Mouse (Mus musculus) heart, postnatal 0 days (tissue): Measurements from ENCODE around the gene Rasal2. TPM values are rescaled to one million over a fixed set of nuclear protein-coding genes. Genes with fewer than 3 reads are reported as not detected.

Source experiments
- ATAC-seq: fragments of 200-750 bp; cut with Nextera tagmentation; 2 replicates; pipeline ENCODE4 v1.8.0; 2017; ENCODE audit warnings: low read depth, moderate number of reproducible peaks, moderate library complexity; ENCODE audit not compliant: insufficient read depth
- DNase-seq: peaks from one replicate; pipeline ENCODE4 v3.0.0-alpha.2; 2016; ENCODE audit warnings: low spot score
- H3K27ac ChIP-seq: fragments of 300-500 bp; sonication (generic); 2 replicates; pipeline ENCODE4 v1.5.1; 2014; ENCODE audit warnings: low read depth, mild to moderate bottlenecking
- H3K27me3 ChIP-seq: fragments of 300-500 bp; sonication (generic); 2 replicates; pipeline ENCODE4 v1.6.1; 2014; ENCODE audit warnings: low read length, mixed read lengths; ENCODE audit not compliant: control insufficient read depth, insufficient read depth
- H3K36me3 ChIP-seq: fragments of 300-500 bp; sonication (generic); replicated peaks from 2 replicates; pipeline ENCODE4 v1.6.1; 2014; ENCODE audit warnings: low read length, mixed read lengths; ENCODE audit not compliant: control insufficient read depth, insufficient read depth
- H3K4me1 ChIP-seq: fragments of 300-500 bp; sonication (generic); 2 replicates; pipeline ENCODE4 v1.6.1; 2014; ENCODE audit warnings: antibody characterized with exemption; ENCODE audit not compliant: control insufficient read depth, insufficient read depth
- H3K4me2 ChIP-seq: fragments of 300-500 bp; sonication (generic); 2 replicates; pipeline ENCODE4 v1.6.1; 2014; ENCODE audit warnings: low read depth, mild to moderate bottlenecking, low read length, moderate library complexity
- H3K4me3 ChIP-seq: fragments of 300-500 bp; sonication (generic); 2 replicates; pipeline ENCODE4 v1.5.1; 2014; ENCODE audit warnings: low read depth, low read length
- H3K9ac ChIP-seq: fragments of 300-500 bp; sonication (generic); replicated peaks from 2 replicates; pipeline ENCODE4 v1.6.1; 2014; ENCODE audit warnings: low read depth, low read length, mixed read lengths
- H3K9me3 ChIP-seq: fragments of 300-500 bp; sonication (generic); replicated peaks from 2 replicates; pipeline ENCODE4 v1.6.1; 2016; ENCODE audit warnings: low read length; ENCODE audit not compliant: control insufficient read depth
- CTCF ChIP-seq: IDR thresholded peaks from 2 replicates; pipeline ENCODE4 v1.5.1; 2016; ENCODE audit warnings: antibody characterized with exemption, control low read depth, low read depth
- EP300 ChIP-seq: IDR thresholded peaks from 2 replicates; pipeline ENCODE4 v1.6.1; 2016; ENCODE audit warnings: antibody characterized with exemption, low read depth
- WGBS: fragments of 180-500 bp; shearing (Covaris S2); extraction: QIAGEN DNeasy Blood & Tissue Kit; methylation state at CpG from one replicate; pipeline ENCODE4 v1.1.7; 2014; 5-methylcytosine and 5-hydroxymethylcytosine counted together
- polyA plus RNA-seq: library from polyadenylated mRNA; unstranded; fragments of >200 nt; fragmentation: Nextera tagmentation; extraction: Ambion mirVana; gene quantifications from 2 replicates; pipeline ENCODE4 v1.2.1, GENCODE M21; 2015
- total RNA-seq: library from RNA; depleted of rRNA; stranded (reverse); fragments of >200 nt; gene quantifications from 2 replicates; pipeline ENCODE4 v1.2.3, GENCODE M21; 2014; ENCODE audit warnings: low replicate concordance

Rasal2 gene
- total and polyA plus RNA-seq, 2 experiments from 2014 or later: 18.5 to 35.9 TPM

DNA sequence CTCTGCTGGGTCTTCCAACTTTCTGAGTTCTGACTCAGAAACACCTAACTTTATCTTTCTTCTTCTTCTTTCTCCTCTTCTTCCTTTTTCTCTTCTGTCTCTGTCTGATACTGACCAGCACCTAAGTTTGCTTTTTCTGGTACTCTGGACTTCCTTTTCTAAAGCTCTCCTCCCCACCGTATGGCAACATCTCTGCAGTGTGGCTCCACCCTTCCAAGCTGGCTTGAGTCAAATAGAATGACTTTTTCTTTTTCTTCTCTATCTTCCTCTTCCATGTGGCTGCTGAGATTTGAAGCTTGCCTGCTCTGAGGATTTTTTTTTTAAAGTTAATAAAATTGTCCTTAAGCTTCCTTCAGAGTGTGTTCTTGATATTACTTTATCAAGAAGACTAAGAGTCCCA lies 115.3 kb downstream of the Rasal2 start:
- no peak overlapping the region for H3K9ac ChIP-seq
- no peaks in the 10 kb centered on the region for H3K4me1 ChIP-seq
- H3K4me3 ChIP-seq: no peak overlapping the region
- peaks cover 8% of the 10 kb centered on the region; the same call in 1 of the 2 replicates for H3K36me3 ChIP-seq
- TF ChIP-seq EP300: no peak
- TF ChIP-seq CTCF: no peak
- ATAC-seq (no peak), DNase-seq (no peak)
- no peaks in the 10 kb centered on the region for H3K9me3 ChIP-seq
- WGBS: 55% methylated on average over 1 of the region's 1 CpGs
- no peaks in the 10 kb centered on the region for H3K27me3 ChIP-seq
- no peak overlapping the region for H3K27ac ChIP-seq
- no peak overlapping the region for H3K4me2 ChIP-seq

DNA sequence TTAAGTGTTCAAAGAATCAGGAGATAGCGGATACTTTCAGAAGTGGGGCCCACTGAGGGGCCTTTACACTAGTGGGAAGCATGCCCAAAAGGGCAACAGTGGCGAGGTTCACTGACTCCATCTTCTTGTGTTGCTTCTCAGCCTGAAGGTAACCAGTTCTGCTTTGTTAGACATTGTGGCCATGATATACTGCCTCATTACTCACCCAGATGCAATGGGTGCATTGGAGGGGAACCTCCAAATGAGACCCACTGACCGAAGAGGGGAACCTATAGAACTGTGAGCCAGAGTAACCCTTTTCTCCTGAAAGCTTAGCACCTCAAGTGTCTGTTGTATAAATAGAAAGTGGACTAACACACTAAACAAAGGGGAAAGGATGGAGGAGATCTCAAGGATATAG lies 116.5 kb downstream of the Rasal2 start:
- H3K27ac ChIP-seq: no peak overlapping the region
- H3K27me3 ChIP-seq: no peaks in the 10 kb centered on the region
- H3K36me3 ChIP-seq: peaks cover 8% of the 10 kb centered on the region; the same call in 1 of the 2 replicates
- H3K4me3 ChIP-seq: no peak overlapping the region
- no peak overlapping the region for H3K4me2 ChIP-seq
- TF ChIP-seq EP300 (no peak), CTCF (no peak)
- H3K4me1 ChIP-seq: no peaks in the 10 kb centered on the region
- no peak for DNase-seq
- no peak for ATAC-seq
- no peak overlapping the region for H3K9ac ChIP-seq
- H3K9me3 ChIP-seq: no peaks in the 10 kb centered on the region
- 91% methylated on average over 3 of the region's 3 CpGs for WGBS

DNA sequence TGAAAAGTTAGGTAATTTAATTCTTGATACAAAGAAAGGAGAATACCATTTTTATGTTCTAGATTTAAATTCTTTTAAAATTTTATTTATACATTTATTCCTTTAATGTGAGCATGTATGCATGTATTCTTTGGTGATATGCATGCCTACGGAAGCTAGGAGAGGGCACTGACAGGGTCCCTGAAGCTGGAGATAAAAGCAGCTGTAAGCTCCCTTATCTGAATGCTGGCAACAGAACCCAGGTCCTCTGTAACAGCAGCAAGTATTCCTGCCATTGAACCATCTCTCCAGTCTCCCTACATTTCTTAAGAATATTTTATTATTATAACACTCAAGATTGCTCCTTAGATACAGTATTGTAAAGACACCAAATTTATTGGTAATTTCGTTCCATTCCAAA lies 122.2 kb downstream of the Rasal2 start:
- Histone ChIP-seq H3K36me3 (no peaks in the 10 kb centered on the region), H3K4me1 (no peaks in the 10 kb centered on the region), H3K9ac (no peak overlapping the region), H3K9me3 (no peaks in the 10 kb centered on the region), H3K27ac (no peak overlapping the region), H3K27me3 (no peaks in the 10 kb centered on the region), H3K4me2 (no peak overlapping the region), H3K4me3 (no peak overlapping the region)
- DNase-seq (no peak), ATAC-seq (no peak)
- TF ChIP-seq EP300 (no peak), CTCF (no peak)
- 63% methylated on average over 2 of the region's 2 CpGs for whole genome bisulfite sequencing

DNA sequence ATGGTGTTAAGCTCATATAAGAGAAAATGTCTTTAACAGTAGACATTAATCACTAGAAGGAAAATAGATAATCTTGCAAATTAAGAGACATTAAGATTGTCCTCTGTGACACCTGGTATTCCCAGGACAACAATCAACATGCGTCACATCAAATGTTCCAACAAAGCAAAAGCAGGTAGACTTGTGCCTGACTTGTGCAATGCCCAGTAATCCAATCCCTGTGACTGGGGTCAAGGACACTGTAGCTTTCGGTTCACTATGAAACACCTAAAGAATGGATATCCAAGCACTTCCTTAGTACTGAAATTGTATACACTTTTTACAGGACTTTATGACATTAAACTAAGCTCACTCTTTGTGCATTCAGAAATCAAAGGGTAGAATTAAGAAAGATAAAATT lies 123.1 kb downstream of the Rasal2 start:
- H3K36me3 ChIP-seq: no peaks in the 10 kb centered on the region
- TF ChIP-seq EP300: no peak
- TF ChIP-seq CTCF: no peak
- no peak overlapping the region for H3K4me3 ChIP-seq
- no peak overlapping the region for H3K4me2 ChIP-seq
- no peak for ATAC-seq
- no peaks in the 10 kb centered on the region for H3K9me3 ChIP-seq
- H3K9ac ChIP-seq: no peak overlapping the region
- no peak overlapping the region for H3K27ac ChIP-seq
- no peak for DNase-seq
- H3K27me3 ChIP-seq: no peaks in the 10 kb centered on the region
- 85% methylated on average over 2 of the region's 2 CpGs for WGBS
- H3K4me1 ChIP-seq: no peaks in the 10 kb centered on the region

DNA sequence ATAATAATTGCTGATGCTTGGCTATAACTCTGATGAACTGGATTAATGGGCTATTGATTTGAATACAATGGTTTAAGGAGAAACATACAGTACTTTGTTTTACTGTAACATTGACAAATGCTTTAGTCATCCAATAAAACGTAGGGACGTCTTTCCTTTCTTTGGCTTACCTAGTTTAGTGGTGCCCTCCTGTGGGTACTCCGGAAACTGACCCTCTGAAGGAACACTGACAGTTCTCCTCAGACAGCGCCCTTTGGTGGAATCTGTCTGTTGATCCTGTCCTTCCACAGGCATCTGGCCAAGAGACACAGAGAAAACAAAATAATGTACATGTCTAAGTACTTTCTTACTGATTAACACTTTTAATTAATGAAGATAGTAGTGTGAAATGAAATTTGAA lies 125.8 kb downstream of the Rasal2 start:
- Histone ChIP-seq H3K27ac (no peak overlapping the region), H3K4me2 (no peak overlapping the region), H3K4me3 (no peak overlapping the region), H3K4me1 (no peaks in the 10 kb centered on the region), H3K36me3 (no peaks in the 10 kb centered on the region), H3K9ac (no peak overlapping the region), H3K27me3 (no peaks in the 10 kb centered on the region), H3K9me3 (no peaks in the 10 kb centered on the region)
- ATAC-seq (no peak), DNase-seq (peak; percentile 55)
- TF ChIP-seq CTCF: peak; percentile 67
- no peak for TF ChIP-seq EP300
- WGBS: 7% methylated on average over 4 of the region's 4 CpGs

DNA sequence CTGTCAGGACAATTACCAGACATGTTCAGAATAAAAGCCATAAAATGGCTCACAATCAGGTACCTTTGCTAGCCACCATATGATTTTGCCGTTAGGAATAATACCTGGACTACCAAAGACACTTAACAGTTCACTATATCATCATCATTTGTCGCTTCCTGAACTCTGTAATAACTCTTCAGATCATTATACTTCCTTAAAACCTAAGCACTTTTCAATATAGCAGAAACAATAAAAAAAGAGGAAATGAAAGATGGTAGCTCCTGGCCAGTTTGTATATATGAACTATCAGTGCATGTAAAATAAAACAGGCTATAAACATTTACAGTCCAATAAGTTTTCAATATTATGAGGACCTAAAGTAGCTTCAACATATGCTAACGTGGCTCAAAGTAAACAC lies 127.0 kb downstream of the Rasal2 start:
- Histone ChIP-seq H3K9ac (no peak overlapping the region), H3K4me3 (no peak overlapping the region), H3K27me3 (no peaks in the 10 kb centered on the region), H3K4me1 (no peaks in the 10 kb centered on the region), H3K4me2 (no peak overlapping the region), H3K27ac (no peak overlapping the region), H3K36me3 (no peaks in the 10 kb centered on the region), H3K9me3 (no peaks in the 10 kb centered on the region)
- no peak for ATAC-seq
- no peak for DNase-seq
- TF ChIP-seq EP300: no peak
- no peak for TF ChIP-seq CTCF
- 87% methylated on average over 3 of the region's 3 CpGs for WGBS
